Mouse (Mus musculus) MEL (cell line): ENCODE measurements around the gene Cox5b. TPM values are rescaled to one million over a fixed set of nuclear protein-coding genes. Genes with fewer than 3 reads are reported as not detected.

ENCODE experiments used
- DNase-seq: peaks from one replicate; pipeline ENCODE4 v3.0.0; 2011; ENCODE audit warnings: low read depth, low spot score
- H3K27ac ChIP-seq: 2 replicates; pipeline ENCODE4 v1.5.1; 2012; ENCODE audit warnings: low read depth, mild to moderate bottlenecking, control low read depth, low read length, moderate library complexity; ENCODE audit not compliant: control insufficient read depth
- H3K27me3 ChIP-seq, 2 experiments: fragments of 150-350 bp in 1 of 2; sonication (generic) in 1 of 2; 2 replicates each; pipeline ENCODE4 v1.6.1; 2012; ENCODE audit warnings: low read length in 2 of 2, mild to moderate bottlenecking in 2 of 2, improper control_type of control experiment in 1 of 2, moderate library complexity in 1 of 2; ENCODE audit not compliant: insufficient read depth in 2 of 2, control insufficient read depth in 1 of 2
- H3K36me3 ChIP-seq, 2 experiments: 2 replicates each; pipeline ENCODE4 v1.6.1; 2012 to 2014; ENCODE audit warnings: low read length in 2 of 2, improper control_type of control experiment in 1 of 2, inconsistent platforms in 1 of 2, mild to moderate bottlenecking in 1 of 2; ENCODE audit not compliant: insufficient read depth in 2 of 2, control insufficient read depth in 1 of 2
- H3K4me1 ChIP-seq, 2 experiments: fragments of 150-350 bp in 1 of 2; sonication (generic) in 1 of 2; 2 replicates each; pipeline ENCODE4 v1.6.1; 2012; ENCODE audit warnings: low read length in 2 of 2, improper control_type of control experiment in 1 of 2, mild to moderate bottlenecking in 1 of 2; ENCODE audit not compliant: insufficient read depth in 2 of 2, control insufficient read depth in 1 of 2
- H3K4me3 ChIP-seq, 2 experiments: fragments of 150-350 bp in 1 of 2; sonication (generic) in 1 of 2; 2 replicates each; pipeline ENCODE4 v1.5.1; 2012; ENCODE audit warnings: low read depth in 2 of 2, low read length in 2 of 2, mild to moderate bottlenecking in 2 of 2, moderate library complexity in 2 of 2, control low read depth in 1 of 2, improper control_type of control experiment in 1 of 2; ENCODE audit not compliant: control insufficient read depth in 1 of 2, insufficient read depth in 1 of 2
- H3K79me2 ChIP-seq: 2 replicates; pipeline ENCODE4 v1.6.1; 2012; ENCODE audit warnings: mild to moderate bottlenecking, low read length, moderate library complexity; ENCODE audit not compliant: control insufficient read depth, poor library complexity, insufficient read depth
- H3K9ac ChIP-seq: 2 replicates; pipeline ENCODE4 v1.6.1; 2012; ENCODE audit warnings: low read depth, mild to moderate bottlenecking, control low read depth, low read length, moderate library complexity; ENCODE audit not compliant: control insufficient read depth, poor library complexity, severe bottlenecking
- H3K9me3 ChIP-seq: fragments of 150-350 bp; sonication (generic); replicated peaks from 2 replicates; pipeline ENCODE4 v1.6.1; 2012; ENCODE audit warnings: mild to moderate bottlenecking, low read length, improper control_type of control experiment, moderate library complexity; ENCODE audit not compliant: insufficient read depth
- CTCF ChIP-seq, 3 experiments: IDR thresholded peaks in 2 of 3; conservative IDR thresholded peaks in 1 of 3; 2 replicates each; pipeline ENCODE4 v1.5.1; 2011 to 2012; ENCODE audit warnings: low read length in 3 of 3, low read depth in 2 of 3, mild to moderate bottlenecking in 2 of 3, improper control_type of control experiment in 1 of 3, inconsistent platforms in 1 of 3, mixed read lengths in 1 of 3, moderate library complexity in 1 of 3; ENCODE audit not compliant: control insufficient read depth in 1 of 3, insufficient read depth in 1 of 3, poor library complexity in 1 of 3, severe bottlenecking in 1 of 3
- ELF1 ChIP-seq: IDR thresholded peaks from 2 replicates; pipeline ENCODE4 v1.6.1; 2014; ENCODE audit warnings: low read depth, mild to moderate bottlenecking, inconsistent platforms, low read length, improper control_type of control experiment, moderate library complexity
- EP300 ChIP-seq, 2 experiments: IDR thresholded peaks; 2 replicates each; pipeline ENCODE4 v1.6.1; 2011; ENCODE audit warnings: improper control_type of control experiment in 2 of 2, low read length in 2 of 2, low read depth in 1 of 2, mild to moderate bottlenecking in 1 of 2
- JUND ChIP-seq: IDR thresholded peaks from 2 replicates; pipeline ENCODE4 v1.6.1; 2011; ENCODE audit warnings: low read depth, mild to moderate bottlenecking, improper control_type of control experiment, low read length
- KAT2A ChIP-seq: conservative IDR thresholded peaks from 2 replicates; pipeline ENCODE4 v1.6.1; 2012; ENCODE audit warnings: low read depth, low read length, improper control_type of control experiment, inconsistent platforms
- MAX ChIP-seq: IDR thresholded peaks from 2 replicates; pipeline ENCODE4 v1.6.1; 2011; ENCODE audit warnings: low read length, improper control_type of control experiment
- MAZ ChIP-seq: IDR thresholded peaks from 2 replicates; pipeline ENCODE4 v1.6.1; 2012; ENCODE audit warnings: low read depth, mild to moderate bottlenecking, inconsistent platforms, low read length, improper control_type of control experiment
- MXI1 ChIP-seq: IDR thresholded peaks from 2 replicates; pipeline ENCODE4 v1.6.1; 2011; ENCODE audit warnings: mild to moderate bottlenecking, low read depth, low read length, improper control_type of control experiment
- MYB ChIP-seq: IDR thresholded peaks from 2 replicates; pipeline ENCODE4 v1.6.1; 2011; ENCODE audit warnings: mild to moderate bottlenecking, low read depth, low read length, improper control_type of control experiment
- NRF1 ChIP-seq: IDR thresholded peaks from 2 replicates; pipeline ENCODE4 v1.6.1; 2014; ENCODE audit warnings: low read depth, mild to moderate bottlenecking, inconsistent platforms, low read length, improper control_type of control experiment, moderate library complexity; ENCODE audit not compliant: poor library complexity, insufficient read depth, severe bottlenecking
- POLR2AphosphoS5 ChIP-seq: IDR thresholded peaks from 2 replicates; pipeline ENCODE4 v1.6.1; 2012; ENCODE audit warnings: low read depth, borderline replicate concordance, mild to moderate bottlenecking, inconsistent platforms, low read length, moderate library complexity, mixed read lengths
- SMC3 ChIP-seq: IDR thresholded peaks from 2 replicates; pipeline ENCODE4 v1.6.1; 2011; ENCODE audit warnings: low read depth, low read length, improper control_type of control experiment
- TAL1 ChIP-seq: IDR thresholded peaks from 2 replicates; pipeline ENCODE4 v1.6.1; 2012; ENCODE audit warnings: mild to moderate bottlenecking, inconsistent platforms, low read length, moderate library complexity, mixed read lengths
- UBTF ChIP-seq: IDR thresholded peaks from 2 replicates; pipeline ENCODE4 v1.6.1; 2012; ENCODE audit warnings: low read depth, mild to moderate bottlenecking, inconsistent platforms, low read length, improper control_type of control experiment, moderate library complexity, borderline replicate concordance; ENCODE audit not compliant: insufficient read depth
- USF1 ChIP-seq: IDR thresholded peaks from 2 replicates; pipeline ENCODE4 v1.6.1; 2014; ENCODE audit warnings: low read depth, mild to moderate bottlenecking, inconsistent platforms, low read length, improper control_type of control experiment, moderate library complexity
- ZC3H11A ChIP-seq: IDR thresholded peaks from 2 replicates; pipeline ENCODE4 v1.6.1; 2012; ENCODE audit warnings: low read depth, mild to moderate bottlenecking, inconsistent platforms, low read length, improper control_type of control experiment
- ZKSCAN1 ChIP-seq: IDR thresholded peaks from 2 replicates; pipeline ENCODE4 v1.6.1; 2012; ENCODE audit warnings: low read depth, mild to moderate bottlenecking, inconsistent platforms, low read length, improper control_type of control experiment, moderate library complexity
- ZNF384 ChIP-seq: IDR thresholded peaks from 2 replicates; pipeline ENCODE4 v1.6.1; 2012; ENCODE audit warnings: low read depth, mild to moderate bottlenecking, inconsistent platforms, low read length, improper control_type of control experiment
- polyA plus RNA-seq, 2 experiments: library from polyadenylated mRNA; stranded (reverse) in 1 of 2; unstranded in 1 of 2; fragments of >175 nt in 1 of 2; fragments of >200 nt in 1 of 2; gene quantifications; 2 replicates each; pipeline versions ENCODE4 v1.2.1 to v1.2.4; 2012; ENCODE audit warnings: low replicate concordance in 2 of 2, low read depth in 1 of 2; ENCODE audit not compliant: insufficient read length in 2 of 2, insufficient read depth in 1 of 2, missing spikeins in 1 of 2
- total RNA-seq: library from RNA; depleted of rRNA; stranded (reverse); fragments of 300-350 nt; gene quantifications from 2 replicates; pipeline ENCODE4 v1.2.3, GENCODE M21; 2012

Gene Cox5b
- total and polyA plus RNA-seq, 3 experiments = 541 to 1,152 TPM; not detected in 1

DNA sequence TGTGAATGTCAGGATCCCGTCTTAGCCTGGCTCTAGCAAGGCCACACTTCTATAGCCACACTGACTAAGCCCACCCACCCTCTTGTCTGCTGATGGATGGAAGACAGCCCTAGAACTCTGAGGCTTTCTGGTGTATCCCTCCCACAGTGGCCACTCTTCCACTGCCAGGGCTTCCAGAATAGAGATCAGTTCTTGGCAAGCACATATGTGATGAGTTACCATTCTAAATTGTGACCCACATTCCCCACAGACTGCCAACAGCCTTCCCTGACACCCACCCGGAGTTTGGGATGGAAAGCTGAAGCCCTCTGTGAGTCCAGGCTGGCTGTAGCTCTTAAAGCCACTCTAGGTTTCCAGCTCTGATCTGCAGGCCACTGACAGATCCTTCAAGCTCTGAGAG, 15.9 kb downstream of the Cox5b start:
- H3K4me1 ChIP-seq = peaks cover 0 to 12% of the 10 kb centered on the region in 2 experiments; a peak in 1 of 4 replicates
- no peak overlapping the region for H3K27ac ChIP-seq
- no peaks in the 10 kb centered on the region for H3K9me3 ChIP-seq
- H3K9ac ChIP-seq = no peak overlapping the region
- peaks cover 25% of the 10 kb centered on the region for H3K79me2 ChIP-seq
- DNase-seq = no peak
- no peak for TF ChIP-seq EP300 (IDR thresholded peaks at IDR 0.05; ENCODE audit: low read depth in 1 of 2, low read length in 2 of 2)
- no peak for TF ChIP-seq ZKSCAN1
- TF ChIP-seq ZC3H11A = no peak
- TF ChIP-seq NRF1 = no peak
- no peak overlapping the region for H3K4me3 ChIP-seq
- H3K27me3 ChIP-seq = no peaks in the 10 kb centered on the region
- H3K36me3 ChIP-seq = peaks cover 5 to 13% of the 10 kb centered on the region in 2 experiments

DNA sequence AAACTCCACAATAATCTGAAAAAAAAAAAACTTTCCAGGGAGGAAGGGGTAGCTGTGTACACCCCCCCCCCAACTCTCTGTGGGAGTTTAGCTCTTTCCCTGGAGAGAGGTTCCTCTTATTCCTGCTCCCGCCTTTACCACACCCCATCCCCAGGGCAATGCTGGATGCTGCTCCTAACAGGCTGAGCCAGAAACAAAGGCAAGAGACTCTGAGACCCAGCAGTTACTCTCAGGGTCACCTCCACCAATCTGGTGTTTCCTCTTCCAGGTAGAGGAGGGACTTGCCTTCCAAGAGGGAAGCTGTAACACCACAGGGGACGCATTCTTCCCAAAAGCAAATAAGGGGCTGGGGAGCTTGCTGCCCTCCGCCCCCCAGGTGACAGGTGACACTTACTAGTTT, 16.5 kb downstream of the Cox5b start:
- Histone ChIP-seq H3K36me3 (peaks cover 5 to 13% of the 10 kb centered on the region in 2 experiments), H3K79me2 (peaks cover 25% of the 10 kb centered on the region), H3K27ac (no peak overlapping the region), H3K9me3 (no peaks in the 10 kb centered on the region), H3K27me3 (no peaks in the 10 kb centered on the region), H3K4me3 (no peak overlapping the region), H3K4me1 (peaks cover 0 to 12% of the 10 kb centered on the region in 2 experiments; a peak in 1 of 4 replicates), H3K9ac (no peak overlapping the region)
- TF ChIP-seq MXI1 (no peak), ELF1 (no peak), TAL1 (no peak), JUND (no peak), SMC3 (no peak), MYB (no peak), MAX (no peak), POLR2AphosphoS5 (no peak), MAZ (no peak), CTCF (IDR thresholded peaks at IDR 0.05 in 2 of 3, conservative IDR thresholded peaks at IDR 0.05 in 1 of 3; ENCODE audit: control insufficient read depth in 1 of 3, insufficient read depth in 1 of 3, low read depth in 2 of 3, low read length in 3 of 3, poor library complexity in 1 of 3, severe bottlenecking in 1 of 3) (no peak), USF1 (no peak), KAT2A (no peak), UBTF (no peak), ZNF384 (no peak)
- no peak for DNase-seq
